Mouse (Mus musculus): ENCODE measurements around the gene Ncor2. TPM values are rescaled to one million over a fixed set of nuclear protein-coding genes. Genes with fewer than 3 reads are reported as not detected.

Gene Ncor2
- total RNA-seq, 2 experiments from 2014 or later, result 167 to 240 TPM

DNA sequence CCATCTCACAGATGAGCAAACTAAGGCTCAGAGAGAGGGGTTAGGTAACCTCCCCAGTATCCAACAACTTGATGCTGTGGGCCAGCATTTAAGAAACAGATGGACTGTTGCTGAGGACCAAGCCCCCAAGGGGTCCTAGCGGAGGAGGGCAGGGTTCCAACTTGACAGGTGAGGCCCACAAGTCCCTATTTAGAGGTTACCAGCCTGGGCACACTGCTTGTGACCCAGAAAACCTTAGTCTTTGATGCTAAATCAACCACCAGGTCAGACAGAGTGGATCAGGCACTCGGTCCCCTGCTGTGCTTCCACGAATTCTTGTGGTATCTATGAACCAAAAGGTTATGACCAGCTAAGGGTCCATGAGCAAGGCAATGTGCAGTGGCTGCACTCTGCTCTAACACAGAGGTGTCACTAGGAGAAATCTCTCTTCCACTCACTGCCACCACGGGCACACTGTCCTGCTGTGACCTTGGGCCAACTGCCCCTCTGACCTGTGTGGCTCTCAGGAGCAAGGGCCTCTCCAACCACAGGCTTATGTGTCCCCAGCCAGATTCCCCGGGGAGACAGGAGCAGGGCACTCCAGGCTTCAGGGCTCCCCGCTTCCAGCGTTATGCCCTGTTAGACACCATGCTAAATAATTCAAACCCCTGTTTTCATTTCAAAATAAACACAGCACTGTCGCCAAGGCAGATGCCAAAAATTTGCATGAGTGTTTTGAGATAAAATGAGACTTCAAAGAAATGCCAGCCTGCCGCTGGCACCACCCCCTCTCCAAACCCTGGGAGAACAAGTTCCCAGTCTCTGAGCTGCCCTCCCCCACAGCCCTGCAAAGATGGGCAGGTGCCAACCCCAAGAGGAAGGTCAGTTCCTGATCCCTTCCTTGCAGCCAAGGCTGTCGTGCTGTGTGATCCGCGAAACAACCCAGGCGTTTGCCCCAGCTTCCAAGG lies 4.0 kb downstream of the Ncor2 start:
- intact Hi-C loops (cut with DNase I), result loop anchor here (1.0 to 5.0 kb wide), 5 partner anchors 42 to 273 kb away; no protein-coding TSS in a partner anchor
- peak; percentile 62 to 68 for DNase-seq (ENCODE audit: low spot score in 2 of 2)

DNA sequence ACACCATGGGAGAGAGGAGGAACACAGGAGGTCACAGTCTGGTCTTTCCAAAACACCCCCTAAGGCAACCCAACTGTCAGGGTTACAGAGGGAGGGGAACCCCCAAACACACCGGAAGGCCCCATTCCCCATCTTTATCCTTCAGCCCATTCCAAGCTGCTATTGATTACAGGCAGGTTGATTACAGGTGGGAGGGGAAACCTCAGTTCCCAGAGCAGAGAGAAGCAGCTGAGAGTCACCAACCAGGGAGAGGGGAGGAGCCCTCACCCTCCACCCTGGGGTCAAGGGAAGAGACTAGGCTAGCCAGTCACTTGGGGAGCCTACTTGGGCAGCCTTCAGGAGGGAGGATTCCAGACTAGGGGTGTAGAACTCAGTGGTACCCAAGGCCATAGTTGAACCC lies 5.2 kb downstream of the Ncor2 start:
- intact Hi-C loops (cut with DNase I), result no loop called here
- no peak for DNase-seq (ENCODE audit: low spot score in 2 of 2)

DNA sequence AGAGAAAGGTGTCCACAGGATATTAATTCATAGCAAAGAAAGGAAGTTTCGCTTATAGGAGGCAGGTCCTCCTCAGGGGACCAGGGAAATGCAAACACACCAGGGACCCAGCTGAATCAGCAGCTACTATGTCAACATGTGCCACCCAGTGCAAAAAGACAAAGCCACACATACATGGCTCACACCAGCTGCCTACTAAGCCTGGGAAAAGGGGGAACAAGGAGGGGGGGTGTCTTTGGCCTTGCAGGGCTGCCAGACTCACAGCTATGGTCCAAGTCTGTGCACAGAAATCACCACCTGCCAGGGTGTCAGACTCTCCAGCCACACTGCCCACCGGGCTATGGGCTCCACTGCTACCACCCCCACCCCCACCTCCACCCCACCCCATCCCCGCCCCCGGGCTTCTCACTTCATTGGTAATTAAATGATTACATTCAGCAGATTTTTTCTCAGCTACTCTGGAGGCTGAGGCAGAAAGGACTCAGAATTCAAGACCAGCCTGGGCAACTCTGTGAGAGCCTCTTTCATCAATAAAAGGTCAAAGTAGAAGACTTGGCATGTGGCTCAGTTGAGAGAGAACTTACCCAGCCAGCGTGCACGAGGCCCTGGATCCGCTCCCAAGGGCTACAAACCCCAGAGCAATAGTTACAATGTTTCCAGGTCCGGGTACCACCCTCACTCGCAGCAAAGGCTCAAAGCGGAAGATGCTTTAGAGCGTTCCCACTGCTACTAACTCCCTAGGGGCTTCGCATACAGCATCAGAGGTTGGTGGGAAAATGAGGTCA lies 6.0 kb downstream of the Ncor2 start:
- intact Hi-C loops (cut with DNase I), result no loop called here
- DNase-seq (ENCODE audit: low spot score in 2 of 2), result no peak

DNA sequence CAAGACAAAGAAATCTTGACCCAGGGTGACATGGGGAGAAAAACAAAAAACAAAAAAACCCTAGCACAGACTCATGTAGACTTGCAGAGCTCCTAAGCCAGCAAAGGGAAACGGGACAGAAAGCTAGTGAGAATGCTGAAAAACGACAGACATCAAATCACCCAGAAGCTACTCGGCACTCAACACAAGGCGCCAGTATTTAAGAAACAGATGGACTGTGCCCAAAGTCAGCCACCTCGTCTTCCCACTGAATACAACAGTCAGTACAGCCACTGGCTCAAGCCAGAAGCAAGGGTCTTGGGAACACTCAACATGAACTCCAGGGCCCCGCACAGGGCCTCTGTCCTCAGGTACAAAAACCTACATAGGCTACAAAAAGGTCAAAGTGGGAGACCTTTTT lies 7.8 kb downstream of the Ncor2 start:
- no peak for DNase-seq (ENCODE audit: low spot score in 2 of 2)
- intact Hi-C loops (cut with DNase I), result no loop called here

DNA sequence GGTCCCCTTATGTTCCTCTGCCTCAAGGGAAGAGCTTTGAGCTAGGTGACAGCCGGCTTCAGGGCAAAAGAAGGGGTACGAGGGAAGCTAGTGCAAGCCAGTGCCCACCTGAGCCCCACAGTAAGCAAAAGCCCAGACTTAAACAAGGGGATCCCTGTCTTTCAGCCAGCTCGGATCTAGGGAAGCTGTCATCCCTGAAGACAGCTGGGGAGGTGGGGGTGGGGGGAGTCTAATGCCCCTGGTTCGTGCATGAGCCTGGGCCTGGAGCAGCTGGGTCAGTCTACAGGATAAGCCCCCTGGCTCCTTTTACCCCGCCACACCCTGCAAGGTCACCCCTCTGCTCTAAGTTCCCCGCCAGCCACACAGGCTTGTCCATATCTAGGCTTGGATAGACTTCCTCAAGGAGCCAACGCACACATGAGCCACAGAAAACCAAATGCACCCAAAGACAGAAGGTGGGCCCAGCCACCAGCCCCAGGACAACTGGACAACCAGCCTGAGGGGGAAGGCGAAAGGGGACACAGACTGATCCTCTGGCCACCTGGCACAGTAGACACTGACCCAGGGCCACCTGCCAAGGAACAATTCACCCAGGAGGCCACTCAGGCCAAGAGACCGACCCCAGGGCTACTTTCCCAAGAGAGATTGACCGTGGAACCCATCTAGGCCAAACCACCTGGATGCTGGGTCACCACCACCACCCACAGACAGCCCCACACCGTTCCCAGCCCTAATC lies 8.7 kb downstream of the Ncor2 start:
- DNase-seq (ENCODE audit: low spot score in 2 of 2), result no peak
- intact Hi-C loops (cut with DNase I), result no loop called here

DNA sequence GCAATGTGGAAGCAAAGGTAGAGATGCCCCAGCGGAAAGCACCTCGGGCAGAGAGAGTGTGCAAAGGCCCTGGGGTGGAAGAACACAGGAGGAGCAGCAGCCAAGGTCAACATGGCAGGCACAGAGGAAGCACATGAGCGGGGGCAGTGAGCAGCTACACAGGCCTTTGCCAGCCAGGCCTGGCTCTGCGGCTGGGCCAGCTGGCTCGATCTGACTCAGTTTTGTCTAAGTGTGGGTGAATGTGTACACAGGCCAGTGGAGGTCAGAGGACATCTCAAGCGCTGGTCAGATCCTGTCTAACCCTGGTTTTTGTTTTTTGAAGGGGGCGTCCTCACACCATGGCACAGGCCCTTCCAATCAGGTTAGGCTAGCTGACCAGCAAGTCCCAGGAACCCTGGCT lies 10.9 kb downstream of the Ncor2 start:
- intact Hi-C loops (cut with DNase I), result no loop called here
- no peak for DNase-seq (ENCODE audit: low spot score in 2 of 2)

DNA sequence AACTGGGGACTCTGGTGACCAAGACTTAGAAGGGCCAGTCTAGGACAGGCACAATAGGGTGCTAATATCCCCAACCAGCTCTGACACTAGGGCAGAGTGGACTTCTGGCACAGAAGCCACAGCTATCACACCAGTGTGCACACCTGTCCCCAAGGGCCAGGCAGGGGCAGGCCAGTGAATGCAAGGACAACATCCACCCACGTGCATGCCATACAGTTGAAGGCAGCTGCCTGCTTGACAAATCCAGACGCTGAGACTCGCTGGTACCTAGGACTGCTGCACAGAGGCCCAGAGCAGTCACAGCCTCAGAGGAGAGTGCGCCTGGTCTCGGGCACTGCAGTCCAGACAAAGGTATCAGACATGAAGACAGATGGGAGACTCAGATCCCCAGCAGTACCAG lies 11.5 kb downstream of the Ncor2 start:
- intact Hi-C loops (cut with DNase I), result no loop called here
- DNase-seq (ENCODE audit: low spot score in 2 of 2), result no peak

DNA sequence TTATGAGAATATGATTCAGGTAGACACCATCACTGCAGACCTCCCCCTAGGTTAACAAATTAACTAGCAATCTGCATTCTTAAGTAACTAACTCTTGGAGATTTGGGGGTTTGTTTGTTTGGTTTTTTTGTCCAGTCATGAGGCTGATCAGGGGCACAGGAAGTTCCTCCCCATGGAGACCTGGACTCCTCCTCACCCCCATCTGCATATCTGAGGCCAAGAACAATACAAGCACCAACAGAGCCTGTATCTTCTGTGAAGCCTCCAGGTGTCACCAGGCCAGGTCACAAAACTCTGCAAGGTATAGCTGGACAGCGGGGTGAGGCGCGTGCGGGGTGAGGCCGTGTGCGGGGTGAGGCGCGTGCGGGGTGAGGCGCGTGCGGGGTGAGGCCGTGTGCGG lies 13.0 kb downstream of the Ncor2 start:
- intact Hi-C loops (cut with DNase I), result no loop called here
- no peak for DNase-seq (ENCODE audit: low spot score in 2 of 2)

DNA sequence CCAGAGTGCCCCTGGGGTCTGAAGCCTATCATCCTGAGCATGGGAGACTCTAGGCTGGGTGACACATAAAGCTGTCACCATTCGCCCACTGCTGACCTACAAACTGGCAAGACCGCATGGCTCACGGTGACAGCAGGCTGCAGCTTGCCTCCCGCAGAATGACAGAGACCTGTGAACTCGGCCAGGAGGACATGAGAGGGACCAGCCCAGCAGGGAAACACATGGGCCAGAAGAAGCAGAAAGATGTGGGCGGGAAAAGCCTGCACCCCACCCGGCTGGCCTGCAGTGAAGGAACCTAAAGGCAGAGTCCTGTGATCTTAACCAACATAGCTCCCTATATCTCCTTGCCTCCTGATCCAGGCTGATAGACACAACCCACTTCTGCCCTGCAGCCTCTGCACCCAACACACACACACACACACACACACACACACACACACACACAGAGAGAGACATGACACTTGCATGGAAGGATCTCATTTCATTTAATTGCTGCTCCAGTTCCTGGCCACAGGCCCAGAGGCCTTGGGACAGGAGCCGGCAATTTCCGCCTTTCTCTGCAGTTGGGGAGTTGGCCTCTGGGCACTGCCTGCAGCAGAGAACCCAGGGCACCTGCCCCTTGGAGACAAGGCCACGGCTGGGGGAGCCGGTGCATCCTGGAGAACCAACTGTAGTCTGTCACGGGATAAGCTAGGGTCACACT lies 14.4 kb downstream of the Ncor2 start:
- intact Hi-C loops (cut with DNase I), result no loop called here
- no peak for DNase-seq (ENCODE audit: low spot score in 2 of 2)

DNA sequence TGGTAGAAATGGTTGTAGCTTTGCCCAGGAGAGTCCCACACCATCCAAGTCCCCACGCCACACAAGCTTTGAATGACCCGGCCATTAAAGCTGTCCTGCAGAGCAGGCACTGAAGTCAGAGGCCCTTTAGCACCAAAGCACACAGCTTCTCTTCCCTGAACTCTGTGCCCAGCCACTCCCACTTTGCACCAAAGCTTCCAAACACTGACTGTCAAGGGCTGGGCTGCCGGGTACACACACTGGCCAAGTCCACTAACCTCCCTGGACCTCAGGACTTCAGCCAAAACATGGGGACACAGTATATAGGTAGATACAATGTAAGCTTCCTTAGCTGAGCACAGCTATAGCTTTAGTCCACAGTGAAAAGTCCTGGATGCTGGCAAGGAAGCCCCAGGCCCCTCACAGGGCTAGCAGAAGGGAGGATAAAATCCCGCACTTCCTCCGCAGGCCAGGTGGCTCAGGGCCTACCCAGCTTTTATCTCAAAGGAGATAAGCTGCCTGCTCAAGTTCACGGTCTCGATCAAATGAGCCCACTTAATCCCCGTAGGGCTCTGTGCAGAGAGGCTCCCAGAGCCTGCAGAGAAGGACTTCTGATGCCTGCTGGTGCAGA lies 15.5 kb downstream of the Ncor2 start:
- no peak for DNase-seq (ENCODE audit: low spot score in 2 of 2)
- intact Hi-C loops (cut with DNase I), result no loop called here

DNA sequence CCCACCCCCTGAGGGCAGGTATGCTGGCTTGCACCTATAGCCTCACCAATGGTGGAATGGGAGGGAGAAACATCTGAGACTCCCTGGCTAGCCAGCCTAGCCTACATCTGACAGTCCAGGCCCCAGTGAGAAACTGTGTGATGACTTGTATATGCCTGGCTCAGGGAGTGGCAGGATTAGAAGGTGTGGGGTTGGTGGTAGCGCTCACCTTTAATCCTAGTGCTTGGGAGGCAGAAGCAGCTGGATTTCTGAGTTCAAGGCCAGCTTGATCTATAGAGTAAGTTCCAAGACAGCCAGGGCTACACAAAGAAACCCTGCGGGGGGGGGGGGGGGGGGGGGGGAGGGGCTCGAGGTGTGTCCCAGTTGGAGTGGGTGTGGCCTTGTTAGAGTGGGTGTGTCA lies 16.6 kb downstream of the Ncor2 start:
- intact Hi-C loops (cut with DNase I), result no loop called here

DNA sequence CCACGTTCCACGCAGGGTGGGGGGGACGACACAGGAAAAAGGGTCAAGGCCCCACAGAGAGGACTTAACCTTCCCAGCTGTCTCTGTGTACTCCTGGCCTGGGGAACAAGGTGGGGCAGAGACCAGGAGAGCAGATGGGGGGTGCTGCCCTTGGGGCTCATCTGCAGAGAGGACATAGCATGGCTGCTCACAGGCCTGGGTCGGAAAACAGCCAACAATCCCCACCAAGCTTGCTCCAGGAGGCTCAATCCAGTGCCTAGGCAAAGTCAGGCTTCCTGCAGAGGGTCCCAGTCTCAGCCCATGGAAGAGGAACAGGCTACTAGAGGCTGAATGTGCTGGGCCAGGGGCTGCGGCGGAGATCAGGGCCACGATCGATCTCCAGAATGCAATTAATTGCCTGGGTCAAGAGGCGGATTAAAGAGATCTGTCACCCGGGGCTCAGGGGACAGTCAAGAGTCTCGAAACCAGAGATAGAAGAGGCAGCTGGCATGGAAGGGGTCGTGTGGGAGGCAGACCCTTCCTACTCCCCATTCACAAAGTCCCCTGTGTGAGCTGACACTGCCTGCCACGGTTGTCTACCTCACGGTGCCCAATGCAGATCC lies 19.1 kb downstream of the Ncor2 start:
- intact Hi-C loops (cut with DNase I), result no loop called here
- DNase-seq (ENCODE audit: low spot score in 2 of 2), result no peak

More for the DNA sequence above, 16.6 kb downstream of the Ncor2 start:
- no peak for DNase-seq (ENCODE audit: low spot score in 2 of 2)

DNA sequence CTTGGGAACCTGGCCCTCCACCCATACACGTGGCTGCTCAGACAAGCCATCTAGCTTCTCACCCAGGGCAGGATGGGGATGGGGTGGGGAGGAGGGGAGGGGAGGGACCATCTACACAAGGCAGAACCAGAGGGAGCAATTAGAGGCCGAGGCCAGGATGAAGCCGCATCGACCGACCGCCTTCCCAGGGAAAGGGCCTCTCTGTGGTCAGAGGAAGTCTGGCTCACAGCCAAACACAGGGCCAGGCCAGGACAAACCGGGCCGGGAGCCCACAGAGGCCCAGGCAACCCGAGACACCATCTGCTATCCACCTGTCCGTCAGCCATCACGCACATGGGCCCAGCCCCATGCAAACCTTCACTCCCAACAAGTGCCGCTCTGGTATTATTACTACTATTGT lies 19.7 kb downstream of the Ncor2 start:
- DNase-seq (ENCODE audit: low spot score in 2 of 2), result no peak
- intact Hi-C loops (cut with DNase I), result no loop called here

DNA sequence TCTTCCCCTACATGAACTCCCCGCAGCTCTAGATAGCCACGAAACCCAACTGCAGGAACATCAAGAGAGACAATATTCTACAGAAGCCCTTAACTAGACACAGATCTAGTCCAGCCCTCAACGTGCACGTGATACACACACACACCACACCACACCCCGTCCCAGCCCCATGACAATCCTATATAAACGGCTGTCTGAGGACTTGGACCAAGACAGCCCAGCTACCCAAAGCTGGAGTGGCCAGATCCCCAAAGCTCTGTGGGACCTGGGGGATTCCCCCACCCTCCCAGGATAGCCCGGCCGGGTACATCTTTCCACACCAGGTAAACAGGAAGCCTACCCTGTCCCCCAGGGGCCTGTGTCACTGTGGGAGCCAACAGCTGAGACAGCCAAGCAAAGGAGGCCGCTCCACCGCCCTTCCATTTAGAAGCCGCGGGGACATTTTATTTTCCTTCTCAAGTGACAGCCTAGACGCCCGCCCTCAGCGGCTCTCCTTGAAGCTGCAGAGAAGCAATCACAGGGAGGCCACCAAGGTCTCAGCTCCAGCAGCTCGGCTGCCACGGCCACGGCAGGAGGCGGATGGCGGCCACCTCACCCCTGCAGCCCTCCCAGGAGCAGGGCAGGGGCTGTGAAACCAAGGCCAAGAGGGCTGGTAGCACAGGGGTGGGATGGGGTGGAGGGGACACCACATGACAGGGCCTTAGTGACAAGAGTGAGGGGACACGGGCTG lies 20.6 kb downstream of the Ncor2 start:
- DNase-seq (ENCODE audit: low spot score in 2 of 2), result peak in 1 of 2 experiments; percentile 34
- intact Hi-C loops (cut with DNase I), result no loop called here

DNA sequence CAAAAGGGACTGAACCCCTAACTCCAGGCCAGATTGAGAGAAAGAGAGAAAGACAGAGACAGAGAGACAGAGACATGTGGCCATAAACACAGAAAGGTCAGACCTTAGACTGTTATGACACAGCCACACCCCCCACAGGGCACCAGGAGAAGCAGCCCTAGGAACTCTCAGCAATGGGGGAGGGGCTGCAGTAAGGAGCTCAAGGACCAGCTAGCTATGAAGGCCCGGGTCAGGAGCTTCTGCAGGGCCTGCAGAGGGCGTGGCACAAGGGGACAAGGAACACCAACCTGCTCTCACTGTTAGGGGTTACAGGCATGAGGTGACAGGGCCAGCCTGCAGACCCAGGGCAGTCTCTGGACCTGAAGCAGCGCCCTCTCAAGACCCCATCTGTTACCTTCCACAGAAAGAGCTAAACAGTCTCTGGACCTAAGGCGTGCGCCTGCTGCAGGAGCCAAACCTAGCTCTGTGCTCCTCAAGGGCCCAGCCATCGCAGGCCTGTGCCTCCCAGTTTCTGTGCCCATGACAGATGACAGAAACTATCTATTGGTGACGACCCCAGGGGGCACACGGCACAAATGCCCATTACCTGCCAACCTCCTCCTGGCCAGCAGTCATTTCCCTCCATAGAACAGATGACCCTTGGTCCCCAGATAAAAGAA lies 21.5 kb downstream of the Ncor2 start:
- DNase-seq (ENCODE audit: low spot score in 2 of 2), result no peak
- intact Hi-C loops (cut with DNase I), result no loop called here

DNA sequence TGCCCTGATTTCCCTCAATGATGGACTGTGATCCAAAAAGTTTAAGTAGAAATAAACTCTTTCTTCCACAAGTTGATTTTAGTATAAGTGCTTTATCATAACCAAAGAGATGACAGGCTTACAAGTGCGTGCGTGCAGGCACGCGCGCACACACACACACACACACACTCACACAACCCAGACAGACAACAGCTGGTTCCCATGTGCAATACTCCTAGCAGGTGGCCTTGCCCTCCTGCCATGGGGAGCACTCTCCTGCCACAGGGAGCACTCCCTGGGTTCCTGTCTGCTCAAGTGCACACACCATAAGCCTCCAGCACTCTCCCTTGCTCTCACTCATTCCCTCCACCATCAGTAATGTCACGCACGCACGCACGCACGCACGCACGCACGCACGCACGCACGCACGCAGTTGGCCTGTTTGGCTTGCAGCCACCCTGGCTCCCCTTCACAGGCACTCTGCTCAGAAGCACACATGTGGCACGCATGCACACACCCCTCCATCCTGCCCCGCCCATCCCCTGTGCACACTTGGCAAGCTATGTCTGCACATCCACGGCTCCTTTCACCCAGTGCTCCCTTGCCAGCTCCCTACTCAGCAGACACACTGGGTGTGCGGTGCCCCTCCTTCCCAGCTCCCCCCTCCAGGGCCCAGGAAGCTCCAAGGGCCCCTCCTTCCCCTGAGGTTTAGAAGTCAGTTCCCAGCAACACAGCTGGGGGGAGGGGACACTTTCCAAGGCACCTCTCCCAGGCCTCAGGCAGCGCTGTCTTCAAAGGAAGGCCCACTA lies 22.4 kb downstream of the Ncor2 start:
- no peak for DNase-seq (ENCODE audit: low spot score in 2 of 2)
- intact Hi-C loops (cut with DNase I), result no loop called here

DNA sequence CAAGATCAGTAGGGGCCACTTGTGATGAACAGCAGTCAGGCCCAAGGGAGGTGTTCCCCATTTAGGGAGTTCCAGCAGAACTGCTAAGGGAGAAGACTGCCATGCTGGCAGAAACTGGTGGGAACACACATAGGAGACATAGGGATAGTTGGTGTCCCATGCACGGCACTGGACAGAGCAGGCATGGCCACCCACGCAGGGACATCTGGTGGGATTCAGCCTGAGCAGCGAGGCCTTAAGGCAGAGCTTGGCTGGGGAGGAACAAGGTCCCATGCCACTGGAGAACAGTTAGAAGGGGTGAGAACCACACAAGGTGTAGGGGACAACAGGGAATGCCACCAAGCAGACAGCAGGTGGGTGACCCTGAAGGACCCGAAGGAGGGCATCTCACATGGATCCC lies 23.6 kb downstream of the Ncor2 start:
- DNase-seq (ENCODE audit: low spot score in 2 of 2), result no peak
- intact Hi-C loops (cut with DNase I), result no loop called here

Data from left cerebral cortex, postnatal 36 days (tissue).